Mouse (Mus musculus): Measurements from ENCODE around the gene Tubb1. TPM values are rescaled to one million over a fixed set of nuclear protein-coding genes. Genes with fewer than 3 reads are reported as not detected.

The Tubb1 gene
- polyA plus RNA-seq, 1 experiment from 2014 or later = 23.9 TPM

GRCm38 (mm10) chr2:174502831-174503460 lies 52.5 kb downstream of the Tubb1 start:
- ATAC-seq (ENCODE audit: insufficient read depth) = no peak
- no peaks in the 10 kb centered on the region for H3K36me3 ChIP-seq (replicated peaks)
- no peak overlapping the region for H3K4me3 ChIP-seq (replicated peaks)
- no peaks in the 10 kb centered on the region; the same call in 1 of the 2 replicates for H3K27me3 ChIP-seq
- H3K27ac ChIP-seq (replicated peaks) = no peak overlapping the region
- H3K4me1 ChIP-seq (replicated peaks) = no peaks in the 10 kb centered on the region
- no peak overlapping the region for H3K4me2 ChIP-seq
- H3K9me3 ChIP-seq (replicated peaks) = no peaks in the 10 kb centered on the region
- no peak overlapping the region for H3K9ac ChIP-seq
- WGBS (ENCODE audit: insufficient replicate concordance) = 67% methylated on average over 25 of the region's 25 CpGs

Other genes with a start within 250 kb of the Tubb1 start
- gene Gnas, start 166.4 kb upstream of the Tubb1 start, polyA plus RNA-seq (2015; fragmentation: Nextera tagmentation; extraction: Ambion mirVana) = 323 and 336 TPM in 2 replicates
- gene Gm20721, start 104.0 kb upstream of the Tubb1 start, polyA plus RNA-seq (2015; fragmentation: Nextera tagmentation; extraction: Ambion mirVana) = 49.2 and 59.3 TPM in 2 replicates
- gene Nelfcd, start 34.9 kb upstream of the Tubb1 start, polyA plus RNA-seq (2015; fragmentation: Nextera tagmentation; extraction: Ambion mirVana) = 71.7 and 79.6 TPM in 2 replicates
- 122 and 142 TPM in 2 replicates for gene Ctsz, start 11.7 kb upstream of the Tubb1 start, polyA plus RNA-seq (2015; fragmentation: Nextera tagmentation; extraction: Ambion mirVana)
- 313 and 380 TPM in 2 replicates for gene Atp5e, start 13.4 kb downstream of the Tubb1 start, polyA plus RNA-seq (2015; fragmentation: Nextera tagmentation; extraction: Ambion mirVana)
- gene Prelid3b, start 22.4 kb downstream of the Tubb1 start, polyA plus RNA-seq (2015; fragmentation: Nextera tagmentation; extraction: Ambion mirVana) = 79.4 and 79.5 TPM in 2 replicates
- gene Zfp831, start 192.8 kb downstream of the Tubb1 start, polyA plus RNA-seq (2015; fragmentation: Nextera tagmentation; extraction: Ambion mirVana) = 0.01 and 0.02 TPM in 2 replicates